Mouse (Mus musculus) thymus, adult 2 months (tissue): ENCODE measurements around the gene Wdr63. TPM values are rescaled to one million over a fixed set of nuclear protein-coding genes. Genes with fewer than 3 reads are reported as not detected.

Experiments
- DNase-seq: peaks from one replicate; pipeline ENCODE4 v3.0.0; 2021
- H3K27ac ChIP-seq: fragments of 200-500 bp; 2 replicates; pipeline ENCODE4 v1.5.1; 2012; ENCODE audit warnings: low read length, control low read depth; ENCODE audit not compliant: control insufficient read depth, insufficient read depth
- H3K27me3 ChIP-seq: fragments of 200-500 bp; 2 replicates; pipeline ENCODE4 v1.6.1; 2012; ENCODE audit warnings: mild to moderate bottlenecking, low read length, moderate library complexity, mixed read lengths; ENCODE audit not compliant: control insufficient read depth, insufficient read depth
- H3K36me3 ChIP-seq: fragments of 200-500 bp; 2 replicates; pipeline ENCODE4 v1.6.1; 2012; ENCODE audit warnings: mild to moderate bottlenecking, low read length, moderate library complexity; ENCODE audit not compliant: control insufficient read depth, insufficient read depth
- H3K4me1 ChIP-seq: fragments of 200-500 bp; replicated peaks from 2 replicates; pipeline ENCODE4 v1.6.1; 2012; ENCODE audit warnings: low read length; ENCODE audit not compliant: control insufficient read depth, insufficient read depth
- H3K4me3 ChIP-seq: fragments of 200-500 bp; 2 replicates; pipeline ENCODE4 v1.5.1; 2012; ENCODE audit warnings: mild to moderate bottlenecking, low read length, control low read depth, moderate library complexity; ENCODE audit not compliant: control insufficient read depth, insufficient read depth
- CTCF ChIP-seq: fragments of 200-500 bp; IDR thresholded peaks from 2 replicates; pipeline ENCODE4 v1.5.1; 2012; ENCODE audit warnings: mild to moderate bottlenecking, control low read depth, low read length, moderate library complexity, borderline replicate concordance; ENCODE audit not compliant: control insufficient read depth, poor library complexity, insufficient read depth; ENCODE audit errors: extremely low read depth
- POLR2A ChIP-seq: fragments of 200-500 bp; IDR thresholded peaks from 2 replicates; pipeline ENCODE4 v1.6.1; 2012; ENCODE audit warnings: mild to moderate bottlenecking, low read length, control low read depth, moderate library complexity; ENCODE audit not compliant: control insufficient read depth, poor library complexity, insufficient read depth; ENCODE audit errors: extremely low read depth
- WGBS: fragments of 180-500 bp; shearing (Covaris S2); methylation state at CpG from one replicate; pipeline ENCODE4 v1.1.7; 2018; 5-methylcytosine and 5-hydroxymethylcytosine counted together
- polyA plus RNA-seq: library from polyadenylated mRNA; depleted of rRNA; stranded (reverse); fragments of >200 nt; gene quantifications from 2 replicates; pipeline ENCODE4 v1.2.3, GENCODE M21; 2012

The Wdr63 gene
- polyA plus RNA-seq, 1 experiment: 0.03 TPM

DNA sequence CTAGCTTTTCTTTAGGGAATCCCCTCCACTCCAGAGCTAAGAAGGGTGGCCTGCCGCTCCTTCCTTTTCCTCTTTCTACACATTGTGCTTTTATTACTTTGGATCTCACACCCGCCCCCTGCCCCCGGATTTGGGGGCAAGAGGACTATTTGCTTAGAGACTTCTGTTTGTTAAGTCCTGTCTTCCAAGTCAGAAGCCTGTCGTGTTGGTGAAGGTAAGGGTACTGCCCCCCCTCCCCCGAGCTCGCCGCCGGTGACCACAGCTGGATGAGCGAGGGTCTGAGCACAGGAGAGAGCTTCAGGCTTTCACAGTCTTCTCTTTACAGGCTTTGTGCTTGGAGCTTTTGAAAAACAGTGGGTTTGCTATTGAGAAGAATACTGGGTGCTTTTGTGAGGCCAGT, 90.4 kb downstream of the Wdr63 start:
- Histone ChIP-seq H3K27ac (no peak overlapping the region), H3K27me3 (no peaks in the 10 kb centered on the region), H3K36me3 (no peaks in the 10 kb centered on the region), H3K4me3 (no peak overlapping the region), H3K4me1 (no peaks in the 10 kb centered on the region)
- WGBS: 94% methylated on average over 9 of the region's 9 CpGs
- TF ChIP-seq POLR2A: no peak
- TF ChIP-seq CTCF: no peak
- no peak for DNase-seq

DNA sequence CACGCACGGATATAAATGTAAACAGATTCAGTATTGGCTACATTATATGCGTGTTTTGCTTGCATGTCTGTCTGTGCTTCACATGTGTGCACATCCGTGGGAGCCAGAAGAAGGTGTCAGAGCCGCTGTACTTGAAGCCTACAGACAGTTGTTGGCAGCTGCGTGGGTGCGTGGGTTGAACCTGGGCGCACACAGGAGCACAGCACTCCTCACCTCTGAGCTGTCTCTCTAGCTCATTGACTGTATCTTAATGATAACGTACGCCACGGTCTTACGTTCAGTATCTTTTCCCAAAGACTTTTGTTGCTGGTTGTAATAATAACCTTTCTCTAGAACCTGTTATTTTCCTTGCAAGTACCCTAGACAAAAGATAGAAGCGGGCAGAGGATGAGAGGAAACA, 91.0 kb downstream of the Wdr63 start:
- Histone ChIP-seq H3K27me3 (no peaks in the 10 kb centered on the region), H3K36me3 (no peaks in the 10 kb centered on the region), H3K4me1 (no peaks in the 10 kb centered on the region), H3K4me3 (no peak overlapping the region), H3K27ac (no peak overlapping the region)
- TF ChIP-seq CTCF (no peak), POLR2A (no peak)
- 97% methylated on average over 13 of the region's 13 CpGs for WGBS
- DNase-seq: no peak

DNA sequence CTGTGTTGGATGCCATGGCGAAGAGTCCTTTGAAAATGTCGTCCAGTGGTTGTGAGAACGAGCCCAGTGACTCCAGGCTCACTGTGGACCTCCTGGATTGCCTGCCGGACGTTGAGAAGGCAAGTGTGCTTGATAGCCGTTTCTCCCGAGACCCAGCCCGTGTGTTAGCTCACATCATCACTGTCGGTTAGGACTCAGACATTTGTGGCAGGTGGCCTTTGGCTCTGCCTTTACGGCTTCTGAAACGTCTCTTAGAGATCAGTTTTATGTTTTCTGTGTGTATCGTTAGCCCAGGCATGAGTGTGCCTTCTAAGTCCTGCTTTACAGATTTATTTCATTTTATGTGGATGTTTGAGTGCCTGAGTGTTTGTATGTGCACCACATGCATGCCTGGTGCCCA, 93.6 kb downstream of the Wdr63 start:
- Histone ChIP-seq H3K27ac (no peak overlapping the region), H3K36me3 (no peaks in the 10 kb centered on the region), H3K27me3 (no peaks in the 10 kb centered on the region), H3K4me1 (no peaks in the 10 kb centered on the region), H3K4me3 (no peak overlapping the region)
- DNase-seq: no peak
- TF ChIP-seq CTCF (no peak), POLR2A (no peak)
- 99% methylated on average over 12 of the region's 12 CpGs for WGBS

DNA sequence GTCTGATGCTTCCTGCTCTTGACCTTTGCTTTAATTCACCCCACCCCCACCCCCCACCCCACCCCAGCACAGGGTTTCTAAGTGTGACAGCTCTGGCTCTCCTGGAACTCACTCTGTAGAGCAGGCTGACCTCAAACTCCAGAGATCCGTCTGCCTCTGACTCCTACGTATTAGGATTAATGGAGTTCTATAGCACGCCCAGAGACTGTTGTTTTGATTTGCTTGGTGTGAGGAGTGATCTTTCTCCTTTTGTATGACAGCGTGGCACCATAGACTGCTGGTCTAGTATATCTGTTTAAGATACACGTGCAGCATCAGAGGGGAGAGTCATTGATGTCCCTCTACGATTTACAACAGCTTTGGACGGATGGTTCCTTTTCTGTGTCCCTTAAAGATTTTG, 94.4 kb downstream of the Wdr63 start:
- 97% methylated on average over 7 of the region's 7 CpGs for WGBS
- no peaks in the 10 kb centered on the region for H3K4me1 ChIP-seq
- H3K36me3 ChIP-seq: no peaks in the 10 kb centered on the region
- no peak for TF ChIP-seq CTCF
- no peak for TF ChIP-seq POLR2A
- no peak for DNase-seq
- H3K27me3 ChIP-seq: no peaks in the 10 kb centered on the region
- H3K27ac ChIP-seq: no peak overlapping the region
- no peak overlapping the region for H3K4me3 ChIP-seq

DNA sequence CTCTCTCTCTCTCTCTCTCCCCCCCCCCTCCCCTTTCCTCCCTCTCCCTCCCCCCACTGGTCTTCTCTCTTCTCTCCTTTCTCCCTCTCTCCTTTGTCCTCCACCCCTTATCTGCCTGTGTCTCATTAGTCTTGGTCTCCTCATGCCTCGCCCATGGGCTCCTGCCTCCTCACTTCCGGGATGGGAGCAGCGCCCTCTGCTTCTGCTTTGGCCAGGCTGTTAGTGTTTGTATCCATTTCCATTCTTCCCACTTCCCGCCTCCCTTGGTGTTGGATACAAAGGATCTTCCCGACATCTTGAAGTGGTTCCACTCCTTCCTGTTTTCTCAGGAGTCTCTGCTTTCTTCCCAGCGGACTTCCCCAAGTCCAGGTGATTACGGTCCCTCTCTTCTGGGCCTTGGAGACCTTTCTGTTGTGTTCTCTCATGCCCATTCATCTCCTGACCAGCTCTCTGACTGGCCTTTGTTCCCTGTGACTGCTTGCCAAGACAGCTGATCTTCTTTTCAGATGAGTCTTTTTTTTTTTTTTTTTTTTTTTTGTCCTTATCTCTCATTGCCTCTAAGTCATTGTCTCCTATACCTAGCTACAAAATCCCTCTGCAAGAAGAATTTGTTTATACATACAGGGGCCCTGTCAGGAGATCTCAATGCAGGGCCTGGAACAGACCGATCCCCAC, 96.2 kb downstream of the Wdr63 start:
- Histone ChIP-seq H3K27ac (no peak overlapping the region), H3K4me1 (no peaks in the 10 kb centered on the region), H3K36me3 (no peaks in the 10 kb centered on the region), H3K27me3 (no peaks in the 10 kb centered on the region), H3K4me3 (no peak overlapping the region)
- TF ChIP-seq POLR2A (no peak), CTCF (no peak)
- WGBS: 90% methylated on average over 8 of the region's 8 CpGs
- DNase-seq: no peak

DNA sequence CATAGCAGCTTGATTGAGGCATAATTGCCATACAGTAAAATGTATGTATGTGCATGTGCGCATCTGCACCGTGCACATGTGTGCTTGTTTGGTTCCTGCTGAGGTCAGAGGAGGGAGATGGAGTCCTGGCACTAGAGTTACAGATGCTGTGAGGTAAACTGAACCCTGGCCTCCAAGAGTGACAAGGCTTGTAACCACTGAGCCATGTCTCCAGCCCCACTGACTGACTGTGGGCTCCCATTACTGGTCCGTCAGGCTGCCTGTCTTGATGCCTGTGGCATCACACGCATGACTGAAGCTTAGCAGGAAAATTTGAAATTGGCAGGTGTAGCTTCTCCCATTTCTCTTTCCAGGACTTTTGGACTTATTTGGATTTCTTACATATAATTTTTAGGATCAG, 97.2 kb downstream of the Wdr63 start:
- H3K27me3 ChIP-seq: no peaks in the 10 kb centered on the region
- TF ChIP-seq POLR2A: no peak
- TF ChIP-seq CTCF: no peak
- WGBS: 97% methylated on average over 4 of the region's 4 CpGs
- no peaks in the 10 kb centered on the region for H3K36me3 ChIP-seq
- DNase-seq: no peak
- H3K4me1 ChIP-seq: no peaks in the 10 kb centered on the region
- H3K27ac ChIP-seq: no peak overlapping the region
- no peak overlapping the region for H3K4me3 ChIP-seq

DNA sequence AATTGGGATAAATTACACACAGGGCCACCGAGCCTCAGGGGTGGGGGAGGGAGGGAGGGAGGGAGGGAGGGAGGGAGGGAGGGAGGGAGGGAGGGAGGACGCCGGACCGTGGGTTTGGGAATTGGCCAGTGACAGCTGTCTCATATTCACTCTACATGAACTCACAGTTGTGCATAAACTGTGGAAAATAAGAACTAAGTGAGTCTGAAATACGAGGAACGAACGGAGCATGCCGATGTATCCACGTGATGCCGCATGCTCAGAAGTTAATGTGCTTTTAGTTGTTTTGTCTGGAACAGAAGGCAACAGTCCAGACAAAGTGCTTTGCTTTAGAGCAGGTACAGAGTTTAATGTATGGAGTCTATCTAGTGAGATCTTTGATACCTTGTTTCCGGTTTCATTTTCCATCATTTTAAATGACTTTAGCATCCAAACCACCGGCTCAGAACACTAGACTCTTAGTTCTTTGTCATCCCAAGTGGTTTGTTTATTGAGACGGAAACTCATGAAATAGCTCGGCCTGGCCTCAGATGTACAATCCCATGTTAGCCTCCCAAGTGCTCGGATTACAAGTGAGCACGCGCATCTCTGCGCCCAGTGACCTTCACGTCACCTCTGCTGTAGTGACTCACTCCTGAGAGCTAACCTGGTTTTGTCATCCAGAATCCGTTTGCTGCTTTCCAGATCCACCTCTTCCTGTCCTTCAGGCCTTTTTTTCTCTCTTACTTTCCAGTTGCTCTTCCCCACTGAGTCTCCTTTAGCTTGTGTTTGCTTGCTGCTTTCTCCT, 97.9 kb downstream of the Wdr63 start:
- Histone ChIP-seq H3K27me3 (no peaks in the 10 kb centered on the region), H3K4me1 (no peaks in the 10 kb centered on the region), H3K27ac (no peak overlapping the region), H3K36me3 (no peaks in the 10 kb centered on the region), H3K4me3 (no peak overlapping the region)
- DNase-seq: no peak
- TF ChIP-seq CTCF (no peak), POLR2A (no peak)
- 86% methylated on average over 20 of the region's 20 CpGs for WGBS
